Mouse (Mus musculus) heart, adult 2 months (tissue): ENCODE results near the gene Sytl4. TPM values are rescaled to one million over a fixed set of nuclear protein-coding genes. Genes with fewer than 3 reads are reported as not detected.

Experiments
- DNase-seq, 2 experiments: peaks; one replicate each; pipeline ENCODE4 v3.0.0; 2021
- H3K27ac ChIP-seq: fragments of 200-600 bp; 2 replicates; pipeline ENCODE4 v1.8.1; 2022
- H3K27me3 ChIP-seq: fragments of 200-500 bp; 2 replicates; pipeline ENCODE4 v1.6.1; 2012; ENCODE audit warnings: mild to moderate bottlenecking, low read length, inconsistent platforms, mixed read lengths; ENCODE audit not compliant: control insufficient read depth, insufficient read depth
- H3K36me3 ChIP-seq: fragments of 200-500 bp; 2 replicates; pipeline ENCODE4 v1.6.1; 2012; ENCODE audit warnings: low read length, inconsistent platforms; ENCODE audit not compliant: control insufficient read depth, insufficient read depth
- H3K4me1 ChIP-seq: fragments of 200-500 bp; 2 replicates; pipeline ENCODE4 v1.6.1; 2011; ENCODE audit warnings: low read length; ENCODE audit not compliant: control insufficient read depth, insufficient read depth
- H3K4me3 ChIP-seq: fragments of 200-600 bp; 2 replicates; pipeline ENCODE4 v1.8.1; 2022
- H3K79me2 ChIP-seq: fragments of 200-500 bp; replicated peaks from 2 replicates; pipeline ENCODE4 v1.6.1; 2012; ENCODE audit warnings: mild to moderate bottlenecking, inconsistent platforms, low read length, moderate library complexity, mixed read lengths; ENCODE audit not compliant: control insufficient read depth, insufficient read depth
- H3K9ac ChIP-seq: fragments of 200-500 bp; 2 replicates; pipeline ENCODE4 v1.6.1; 2012; ENCODE audit warnings: low read depth, mild to moderate bottlenecking, control low read depth, inconsistent platforms, low read length, mixed read lengths
- CTCF ChIP-seq: fragments of 200-600 bp; IDR thresholded peaks from 2 replicates; pipeline ENCODE4 v1.8.1; 2022; ENCODE audit warnings: antibody characterized with exemption, mild to moderate bottlenecking, moderate library complexity
- EP300 ChIP-seq: fragments of 200-500 bp; IDR thresholded peaks from 2 replicates; pipeline ENCODE4 v1.6.1; 2011; ENCODE audit warnings: low read depth, low read length, control low read depth; ENCODE audit not compliant: insufficient read depth
- POLR2A ChIP-seq: fragments of 200-500 bp; IDR thresholded peaks from 2 replicates; pipeline ENCODE4 v1.6.1; 2011; ENCODE audit warnings: mild to moderate bottlenecking, low read depth, low read length, control low read depth; ENCODE audit not compliant: insufficient read depth
- WGBS: fragments of 180-500 bp; shearing (Covaris S2); methylation state at CpG from one replicate; pipeline ENCODE4 v1.1.7; 2018; 5-methylcytosine and 5-hydroxymethylcytosine counted together
- intact Hi-C: fragments of 180-260 bp; cut with DNase I; formaldehyde crosslinking; loops from one replicate; pipeline ENCODE4 v1.15.1; 2025
- polyA plus RNA-seq: library from polyadenylated mRNA; depleted of rRNA; stranded (reverse); fragments of >200 nt; gene quantifications from 2 replicates; pipeline ENCODE4 v1.2.3, GENCODE M21; 2012
- total RNA-seq, 2 experiments: library from RNA; stranded (reverse); gene quantifications; 2 replicates each; pipeline ENCODE4 v1.2.3; 2021

Sytl4 gene
- total and polyA plus RNA-seq, 3 experiments = 0.68 to 3.1 (median 1.3) TPM

- DNase-seq = no peak
- Histone ChIP-seq H3K9ac (no peak overlapping the region), H3K79me2 (no peaks in the 10 kb centered on the region), H3K4me1 (no peaks in the 10 kb centered on the region), H3K4me3 (no peak overlapping the region), H3K27me3 (no peaks in the 10 kb centered on the region), H3K36me3 (no peaks in the 10 kb centered on the region), H3K27ac (no peak overlapping the region)
- 48% methylated on average over 4 of the region's 4 CpGs for WGBS
- intact Hi-C loops = no loop called here
- TF ChIP-seq EP300 (no peak), CTCF (no peak), POLR2A (no peak)
Observed at GRCm38 (mm10) chrX:133921187-133921586, 60.4 kb downstream of the Sytl4 start.

- no peak for TF ChIP-seq EP300
- no peak for TF ChIP-seq POLR2A
- no peak for TF ChIP-seq CTCF
Observed at GRCm38 (mm10) chrX:133914219-133914618, 67.4 kb downstream of the Sytl4 start.

DNA sequence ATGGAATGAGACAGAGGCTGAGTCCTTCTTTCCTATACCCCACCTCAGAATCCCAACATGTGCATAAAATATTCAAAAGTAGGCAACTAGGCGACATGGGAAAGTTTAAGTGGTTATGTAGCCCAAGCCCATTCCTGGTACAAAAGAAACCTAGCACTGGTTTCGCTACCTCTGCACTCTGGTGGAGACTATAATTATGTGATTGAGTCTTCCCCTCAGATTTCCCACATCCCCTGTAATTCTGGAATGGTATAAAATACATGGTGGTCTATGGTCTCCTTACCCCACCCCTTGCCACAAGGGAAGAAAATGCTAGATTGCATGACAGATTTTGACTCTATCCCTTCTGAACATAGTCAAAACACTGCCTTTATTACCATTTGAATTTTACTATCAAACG is 68.6 kb downstream of the Sytl4 start:
- Histone ChIP-seq H3K4me1 (peaks cover 2% of the 10 kb centered on the region), H3K9ac (no peak overlapping the region), H3K27ac (no peak overlapping the region), H3K79me2 (no peaks in the 10 kb centered on the region), H3K36me3 (no peaks in the 10 kb centered on the region), H3K4me3 (no peak overlapping the region), H3K27me3 (no peaks in the 10 kb centered on the region)
- no peak for TF ChIP-seq EP300
- TF ChIP-seq CTCF = no peak
- no peak for TF ChIP-seq POLR2A
- 79% methylated on average over 3 of the region's 3 CpGs for WGBS
- intact Hi-C loops = no loop called here
- DNase-seq = no peak

More at GRCm38 (mm10) chrX:133914219-133914618, 67.4 kb downstream of the Sytl4 start:
- 31% methylated on average over 7 of the region's 7 CpGs for WGBS
- DNase-seq = peak in 1 of 2 experiments; percentile 28
- H3K79me2 ChIP-seq = no peaks in the 10 kb centered on the region
- no peak overlapping the region for H3K4me3 ChIP-seq
- no peaks in the 10 kb centered on the region for H3K36me3 ChIP-seq
- H3K9ac ChIP-seq = no peak overlapping the region
- no peaks in the 10 kb centered on the region for H3K27me3 ChIP-seq
- H3K4me1 ChIP-seq = peaks cover 2% of the 10 kb centered on the region
- H3K27ac ChIP-seq = peak overlapping the region; percentile 52; the same call in 1 of the 2 replicates
- intact Hi-C loops = no loop called here

GRCm38 (mm10) chrX:133911397-133912103 is 70.1 kb downstream of the Sytl4 start:
- no peak overlapping the region for H3K9ac ChIP-seq
- no peaks in the 10 kb centered on the region for H3K79me2 ChIP-seq
- intact Hi-C loops = no loop called here
- H3K27me3 ChIP-seq = no peaks in the 10 kb centered on the region
- H3K36me3 ChIP-seq = no peaks in the 10 kb centered on the region
- no peak for TF ChIP-seq POLR2A
- no peak for TF ChIP-seq CTCF
- no peak for TF ChIP-seq EP300
- WGBS = 43% methylated on average over 10 of the region's 10 CpGs
- peaks cover 2% of the 10 kb centered on the region for H3K4me1 ChIP-seq
- H3K4me3 ChIP-seq = no peak overlapping the region
- no peak overlapping the region; the same call in 1 of the 2 replicates for H3K27ac ChIP-seq
- peak; percentile 41 to 46 for DNase-seq

DNA sequence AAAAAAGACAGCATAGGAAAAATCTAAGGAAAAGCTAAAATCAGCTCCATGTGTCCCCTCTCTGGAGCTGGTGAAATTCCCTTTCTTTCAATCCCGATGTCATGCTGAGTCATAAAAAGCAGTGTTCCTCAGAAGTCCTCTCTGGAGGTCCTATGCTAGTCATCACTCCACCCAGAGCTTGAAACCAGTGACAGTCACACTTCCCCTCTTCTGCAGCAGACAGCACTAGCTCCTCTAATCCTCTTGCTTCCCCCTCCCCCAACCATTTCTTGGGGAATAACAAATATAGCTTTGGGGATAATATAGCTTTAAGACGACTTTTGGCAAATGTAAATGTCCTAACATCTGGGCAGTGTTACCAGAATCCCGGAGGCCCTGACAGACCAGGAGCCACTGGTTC is 73.4 kb downstream of the Sytl4 start, which contains the start of gene Srpx2:
Gene Srpx2 (plus strand): TSS at position 166 of the 400 bp plus-strand sequence.
- no peaks in the 10 kb centered on the region for H3K36me3 ChIP-seq
- no peak within 1 kb of the TSS for H3K27ac ChIP-seq
- H3K9ac ChIP-seq = no peak within 1 kb of the TSS
- DNase-seq = peak in 1 of 2 experiments; percentile 6
- H3K4me3 ChIP-seq = no peak within 1 kb of the TSS
- H3K27me3 ChIP-seq = no peaks in the 10 kb centered on the region
- TF ChIP-seq POLR2A = peak; percentile 36; the same call in 1 of the 2 replicates
- no peak for TF ChIP-seq EP300
- 25% methylated on average over 3 of the region's 3 CpGs for WGBS
- intact Hi-C loops = no loop called here
- no peaks in the 10 kb centered on the region for H3K79me2 ChIP-seq
- H3K4me1 ChIP-seq = no peaks in the 10 kb centered on the region

DNA sequence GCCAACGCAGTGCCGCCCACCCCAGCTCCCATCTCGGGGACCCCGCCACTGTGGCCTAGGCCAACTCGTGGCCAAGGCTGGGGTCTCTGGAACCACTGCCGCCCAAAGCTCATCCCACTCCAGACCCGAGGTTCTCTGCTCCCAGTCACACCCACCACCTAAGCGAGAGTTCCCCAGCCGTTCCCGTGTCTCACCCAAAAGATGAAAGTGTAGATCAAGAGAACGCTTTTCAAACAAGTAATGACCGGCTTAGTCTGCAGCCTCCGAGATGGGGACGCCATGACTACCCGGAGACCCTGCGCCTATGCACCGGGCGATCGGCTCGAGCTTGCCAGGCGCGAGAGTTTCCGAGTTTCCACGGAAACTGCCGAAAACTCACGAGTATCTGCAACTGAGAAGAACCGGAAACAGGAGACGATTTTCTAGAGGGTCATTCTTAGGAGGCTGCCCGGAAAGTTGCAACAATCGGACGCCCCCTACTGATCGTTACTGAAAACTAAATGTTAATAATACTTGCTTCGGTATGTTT is 83.5 kb downstream of the Sytl4 start, which contains the start of gene Tspan6:
Gene Tspan6 (minus strand): TSS at position 416 of the 529 bp plus-strand sequence.
- TF ChIP-seq POLR2A (no peak), CTCF (peak; percentile 70)
- H3K9ac ChIP-seq = peak within 1 kb of the TSS; percentile 81
- H3K27me3 ChIP-seq = no peaks in the 10 kb centered on the region
- peak; percentile 83 for DNase-seq
- no peaks in the 10 kb centered on the region for H3K79me2 ChIP-seq
- 16% methylated on average over 33 of the region's 33 CpGs for WGBS
- no peaks in the 10 kb centered on the region for H3K36me3 ChIP-seq
- peak within 1 kb of the TSS; percentile 52 for H3K4me3 ChIP-seq
- intact Hi-C loops = loop anchor here (5.0 to 10.0 kb wide), 2 partner anchors 111 to 143 kb away; no protein-coding TSS in a partner anchor
- H3K27ac ChIP-seq = peak within 1 kb of the TSS; percentile 19
- no peaks in the 10 kb centered on the region for H3K4me1 ChIP-seq
